ENCODE assay signal across 25 mouse cellular contexts in genomic region chr9:50498815-50499214, GRCm38 (mm10). TPM values are rescaled to one million over a fixed set of nuclear protein-coding genes. Genes with fewer than 3 reads are reported as not detected.
DNase-seq lines count a peak whose midpoint lies in the region; ATAC-seq lines count a peak whose summit lies in the region.
"Had no signal": no experiment of that assay in that cellular context is flagged by ENCODE, and none has a peak within 500 bp of the region (broad histone marks: within the 10 kb centered on the region; RNA-seq: fewer than 3 reads in every experiment).

No protein-coding gene starts in this region.

- no peak for ATAC-seq in liver, embryonic 16.5 days (ENCODE audit: low read depth)
- ATAC-seq in liver, embryonic 11.5 days (replicated peaks; ENCODE audit: low FRiP score): no peak
- peak; percentile 44 for ATAC-seq in granulocyte monocyte progenitor cell, adult 5-6 weeks (replicated peaks; ENCODE audit: poor library complexity, severe bottlenecking)
- ATAC-seq in monocyte, adult 5-6 weeks (replicated peaks; ENCODE audit: insufficient number of reproducible peaks, low FRiP score, low TSS enrichment, poor library complexity, severe bottlenecking): peak; percentile 79
- ATAC-seq in forebrain, embryonic 14.5 days: no peak
- ATAC-seq in kidney, embryonic 14.5 days (ENCODE audit: low FRiP score, low TSS enrichment): no peak
- ATAC-seq: forebrain, embryonic 15.5 days; intestine, embryonic 15.5 days had no signal

- H3K27me3 ChIP-seq in liver, embryonic 16.5 days (ENCODE audit: control insufficient read depth, insufficient read depth, low read depth, low read length): no peaks in the 10 kb centered on the region
- H3K27me3 ChIP-seq in liver, embryonic 11.5 days (replicated peaks; ENCODE audit: control insufficient read depth, insufficient read depth, low read length): no peaks in the 10 kb centered on the region
- no peaks in the 10 kb centered on the region for H3K27me3 ChIP-seq in forebrain, embryonic 14.5 days (replicated peaks; ENCODE audit: control insufficient read depth, insufficient read depth, low read length)
- H3K27me3 ChIP-seq in kidney, embryonic 14.5 days (ENCODE audit: control insufficient read depth, insufficient read depth, low read length): no peaks in the 10 kb centered on the region
- H3K27me3 ChIP-seq: forebrain, embryonic 15.5 days; hindbrain, embryonic 15.5 days; intestine, embryonic 15.5 days; limb, embryonic 13.5 days had no signal

- H3K9me3 ChIP-seq in liver, embryonic 16.5 days (replicated peaks; ENCODE audit: control insufficient read depth, low read length): no peaks in the 10 kb centered on the region
- H3K9me3 ChIP-seq in liver, embryonic 11.5 days (ENCODE audit: control insufficient read depth, low read length): no peaks in the 10 kb centered on the region
- no peaks in the 10 kb centered on the region for H3K9me3 ChIP-seq in forebrain, embryonic 14.5 days (replicated peaks; ENCODE audit: control insufficient read depth, low read length)
- H3K9me3 ChIP-seq in kidney, embryonic 14.5 days (ENCODE audit: control insufficient read depth, low read length): no peaks in the 10 kb centered on the region
- H3K9me3 ChIP-seq: forebrain, embryonic 15.5 days; hindbrain, embryonic 15.5 days; intestine, embryonic 15.5 days; limb, embryonic 13.5 days had no signal

- no peak for DNase-seq in liver, embryonic 11.5 days (ENCODE audit: low spot score)
- peak; percentile 14 for DNase-seq in CD4-positive, CD25-positive, alpha-beta regulatory T cell, adult 2 months (ENCODE audit: low read depth, low spot score)
- no peak for DNase-seq in left cerebral cortex, postnatal 36 days (ENCODE audit: low spot score in 2 of 2)
- no peak for DNase-seq in forebrain, embryonic 14.5 days (ENCODE audit: low spot score)
- DNase-seq: adrenal gland, postnatal 10 days; cerebellum, adult 8-10 months; cerebellum, postnatal 36 days; gastrocnemius, postnatal 10 days; heart, adult 2 months; kidney, adult 8-10 months; lung, postnatal 4 days; right cerebral cortex, postnatal 14 days had no signal

- H3K4me1 ChIP-seq in liver, embryonic 16.5 days (ENCODE audit: control insufficient read depth, low read depth, low read length): peaks cover 5% of the 10 kb centered on the region
- peaks cover 32% of the 10 kb centered on the region for H3K4me1 ChIP-seq in liver, embryonic 11.5 days (replicated peaks; ENCODE audit: control insufficient read depth, insufficient read depth, low read length)
- H3K4me1 ChIP-seq in forebrain, embryonic 14.5 days (ENCODE audit: control insufficient read depth, insufficient read depth, low read length): peaks cover 5% of the 10 kb centered on the region; the same call in 1 of the 2 replicates
- H3K4me1 ChIP-seq in kidney, embryonic 14.5 days (ENCODE audit: control insufficient read depth, insufficient read depth, low read length): no peaks in the 10 kb centered on the region; the same call in none of the 2 replicates
- H3K4me1 ChIP-seq: forebrain, embryonic 15.5 days; limb, embryonic 13.5 days had no signal

- H3K9ac ChIP-seq in liver, embryonic 16.5 days (ENCODE audit: low read depth, low read length): no peak overlapping the region
- no peak overlapping the region for H3K9ac ChIP-seq in liver, embryonic 11.5 days (ENCODE audit: low read depth, low read length)
- no peak overlapping the region for H3K9ac ChIP-seq in forebrain, embryonic 14.5 days (ENCODE audit: low read length)
- H3K9ac ChIP-seq in kidney, embryonic 14.5 days (ENCODE audit: low read depth, low read length): no peak overlapping the region
- H3K9ac ChIP-seq: forebrain, embryonic 15.5 days; hindbrain, embryonic 15.5 days; intestine, embryonic 15.5 days; limb, embryonic 13.5 days; liver, embryonic 14.5 days had no signal

- WGBS in liver, embryonic 16.5 days (ENCODE audit: insufficient replicate concordance): 55% methylated on average over 16 of the region's 16 CpGs
- 71% methylated on average over 16 of the region's 16 CpGs for WGBS in liver, embryonic 11.5 days
- 84% methylated on average over 16 of the region's 16 CpGs for WGBS in forebrain, embryonic 14.5 days
- 85% methylated on average over 16 of the region's 16 CpGs for WGBS in kidney, embryonic 14.5 days

- intact Hi-C loops in left cerebral cortex, postnatal 36 days (cut with DNase I): no loop called here

- H3K4me3 ChIP-seq in liver, embryonic 16.5 days (ENCODE audit: low read depth, low read length): no peak overlapping the region
- no peak overlapping the region for H3K4me3 ChIP-seq in liver, embryonic 11.5 days (ENCODE audit: low read depth, low read length)
- no peak overlapping the region for H3K4me3 ChIP-seq in forebrain, embryonic 14.5 days (ENCODE audit: low read depth, low read length)
- no peak overlapping the region for H3K4me3 ChIP-seq in kidney, embryonic 14.5 days (ENCODE audit: low read length)
- H3K4me3 ChIP-seq: forebrain, embryonic 15.5 days; heart, adult 2 months; hindbrain, embryonic 15.5 days; intestine, embryonic 15.5 days; layer of hippocampus, adult 2 months; limb, embryonic 13.5 days had no signal

- H3K4me2 ChIP-seq in liver, embryonic 16.5 days (ENCODE audit: low read depth, low read length): peak overlapping the region; percentile 33; the same call in 1 of the 2 replicates
- H3K4me2 ChIP-seq in liver, embryonic 11.5 days: no peak overlapping the region
- no peak overlapping the region for H3K4me2 ChIP-seq in forebrain, embryonic 14.5 days (ENCODE audit: low read length)
- H3K4me2 ChIP-seq in kidney, embryonic 14.5 days (replicated peaks; ENCODE audit: low read depth, low read length): no peak overlapping the region
- H3K4me2 ChIP-seq: forebrain, embryonic 15.5 days; hindbrain, embryonic 15.5 days; intestine, embryonic 15.5 days; limb, embryonic 13.5 days; midbrain, embryonic 11.5 days had no signal

- H3K36me3 ChIP-seq in liver, embryonic 16.5 days (ENCODE audit: control insufficient read depth, insufficient read depth): no peaks in the 10 kb centered on the region
- H3K36me3 ChIP-seq in liver, embryonic 11.5 days (ENCODE audit: control insufficient read depth, insufficient read depth, low read length): no peaks in the 10 kb centered on the region
- H3K36me3 ChIP-seq in forebrain, embryonic 14.5 days (ENCODE audit: control insufficient read depth, insufficient read depth, low read length): no peaks in the 10 kb centered on the region
- H3K36me3 ChIP-seq in kidney, embryonic 14.5 days (ENCODE audit: control insufficient read depth, insufficient read depth, low read length): no peaks in the 10 kb centered on the region
- H3K36me3 ChIP-seq: forebrain, embryonic 15.5 days; hindbrain, embryonic 15.5 days; intestine, embryonic 15.5 days; limb, embryonic 13.5 days had no signal

- H3K27ac ChIP-seq in liver, embryonic 16.5 days (ENCODE audit: low read length): no peak overlapping the region
- H3K27ac ChIP-seq in liver, embryonic 11.5 days (ENCODE audit: low read depth, low read length): no peak overlapping the region
- H3K27ac ChIP-seq in forebrain, embryonic 14.5 days (ENCODE audit: low read depth, low read length): no peak overlapping the region
- no peak overlapping the region for H3K27ac ChIP-seq in kidney, embryonic 14.5 days (ENCODE audit: low read depth, low read length)
- H3K27ac ChIP-seq: forebrain, embryonic 15.5 days; heart, adult 2 months; hindbrain, embryonic 15.5 days; intestine, embryonic 15.5 days; layer of hippocampus, adult 2 months; limb, embryonic 13.5 days; liver, embryonic 14.5 days had no signal

RNA-seq across cellular contexts. Expression of gene Plet1, which starts 4.5 kb away (rescaled TPM):
- polyA plus RNA-seq in liver, embryonic 16.5 days (2015; fragmentation: Nextera tagmentation; extraction: Ambion mirVana): 0.27 and 0.51 TPM in 2 replicates
- 0.53 and 0.55 TPM in 2 replicates for polyA plus RNA-seq in liver, embryonic 11.5 days (2014; fragmentation: Nextera tagmentation; extraction: Ambion mirVana)
- 5.2 TPM in 1 of 2 replicates, not detected in the other for total RNA-seq in granulocyte monocyte progenitor cell, adult 5-6 weeks (2014; fragmentation: Nextera tagmentation)
- total RNA-seq in granulocyte monocyte progenitor cell, adult 5-6 weeks (2017): not detected in 2 replicates
- not detected in 3 replicates for total RNA-seq in monocyte, adult 5-6 weeks (2017)
- not detected for total RNA-seq in left cerebral cortex, postnatal 36 days (2021)
- 0.27 and 0.30 TPM in 2 replicates for polyA plus RNA-seq in forebrain, embryonic 14.5 days (2014; fragmentation: Nextera tagmentation; extraction: Ambion mirVana)
- 32.1 and 36.7 TPM in 2 replicates for polyA plus RNA-seq in kidney, embryonic 14.5 days (2014; fragmentation: Nextera tagmentation; extraction: Ambion mirVana)
- total RNA-seq: gastrocnemius, postnatal 10 days; layer of hippocampus, adult 2 months; left cerebral cortex, postnatal 14 days had no signal
- polyA plus RNA-seq: forebrain, embryonic 15.5 days had no signal

RNA-seq across cellular contexts. Expression of gene Pts, which starts 29.7 kb away (rescaled TPM):
- polyA plus RNA-seq in liver, embryonic 16.5 days (2015; fragmentation: Nextera tagmentation; extraction: Ambion mirVana): 30.1 and 30.5 TPM in 2 replicates
- polyA plus RNA-seq in liver, embryonic 11.5 days (2014; fragmentation: Nextera tagmentation; extraction: Ambion mirVana): 69.4 and 70.1 TPM in 2 replicates
- 107 and 145 TPM in 2 replicates for total RNA-seq in granulocyte monocyte progenitor cell, adult 5-6 weeks (2014; fragmentation: Nextera tagmentation)
- total RNA-seq in granulocyte monocyte progenitor cell, adult 5-6 weeks (2017): 77.5 and 108 TPM in 2 replicates
- 81.1 to 126 TPM (median 108 TPM) in 3 replicates for total RNA-seq in monocyte, adult 5-6 weeks (2017)
- total RNA-seq in left cerebral cortex, postnatal 36 days (2021): 10 to 100 TPM; 33.4 to 34.0 TPM
- 87.3 and 94.5 TPM in 2 replicates for polyA plus RNA-seq in forebrain, embryonic 14.5 days (2014; fragmentation: Nextera tagmentation; extraction: Ambion mirVana)
- 85.3 and 89.4 TPM in 2 replicates for polyA plus RNA-seq in kidney, embryonic 14.5 days (2014; fragmentation: Nextera tagmentation; extraction: Ambion mirVana)

RNA-seq across cellular contexts. Expression of gene Il18, which starts 55.8 kb away (rescaled TPM):
- polyA plus RNA-seq in liver, embryonic 16.5 days (2015; fragmentation: Nextera tagmentation; extraction: Ambion mirVana): 12.0 and 13.3 TPM in 2 replicates
- 3.0 and 3.4 TPM in 2 replicates for polyA plus RNA-seq in liver, embryonic 11.5 days (2014; fragmentation: Nextera tagmentation; extraction: Ambion mirVana)
- total RNA-seq in granulocyte monocyte progenitor cell, adult 5-6 weeks (2014; fragmentation: Nextera tagmentation): 1.0 and 4.5 TPM in 2 replicates
- total RNA-seq in granulocyte monocyte progenitor cell, adult 5-6 weeks (2017): 2.6 and 4.2 TPM in 2 replicates
- total RNA-seq in monocyte, adult 5-6 weeks (2017): 8.6 to 26.9 TPM (median 10.2 TPM) in 3 replicates
- 10 to 100 TPM; 24.7 to 26.7 TPM for total RNA-seq in left cerebral cortex, postnatal 36 days (2021)
- 17.8 and 18.4 TPM in 2 replicates for polyA plus RNA-seq in forebrain, embryonic 14.5 days (2014; fragmentation: Nextera tagmentation; extraction: Ambion mirVana)
- polyA plus RNA-seq in kidney, embryonic 14.5 days (2014; fragmentation: Nextera tagmentation; extraction: Ambion mirVana): 0.88 and 1.2 TPM in 2 replicates
- total RNA-seq: MEL had no signal

RNA-seq across cellular contexts. Expression of gene Bco2, which starts 56.2 kb away (rescaled TPM):
- 0.50 and 0.87 TPM in 2 replicates for polyA plus RNA-seq in liver, embryonic 16.5 days (2015; fragmentation: Nextera tagmentation; extraction: Ambion mirVana)
- polyA plus RNA-seq in liver, embryonic 11.5 days (2014; fragmentation: Nextera tagmentation; extraction: Ambion mirVana): 0.22 and 0.27 TPM in 2 replicates
- total RNA-seq in granulocyte monocyte progenitor cell, adult 5-6 weeks (2014; fragmentation: Nextera tagmentation): not detected in 2 replicates
- total RNA-seq in granulocyte monocyte progenitor cell, adult 5-6 weeks (2017): 0.62 and 1.0 TPM in 2 replicates
- 1.1 to 1.9 TPM (median 1.5 TPM) in 3 replicates for total RNA-seq in monocyte, adult 5-6 weeks (2017)
- total RNA-seq in left cerebral cortex, postnatal 36 days (2021): 1 to 10 TPM; 2.7 to 3.1 TPM
- 0.60 and 0.63 TPM in 2 replicates for polyA plus RNA-seq in forebrain, embryonic 14.5 days (2014; fragmentation: Nextera tagmentation; extraction: Ambion mirVana)
- polyA plus RNA-seq in kidney, embryonic 14.5 days (2014; fragmentation: Nextera tagmentation; extraction: Ambion mirVana): 0.16 TPM in 1 of 2 replicates, not detected in the other
- total RNA-seq: MEL had no signal

Comparison
In these comparisons a context has a peak if more than half of its experiments do, and no peak if none do; other contexts are left out.
1. ATAC-seq: peak in granulocyte monocyte progenitor cell, adult 5-6 weeks (single experiment) and monocyte, adult 5-6 weeks (single experiment); none in liver, embryonic 16.5 days (single experiment), liver, embryonic 11.5 days (single experiment), forebrain, embryonic 14.5 days (single experiment) and kidney, embryonic 14.5 days (single experiment).
2. RNA of gene Plet1, which starts 4.5 kb away (polyA plus RNA-seq): 32.1 to 36.7 TPM in kidney, embryonic 14.5 days; 0.53 to 0.55 TPM in liver, embryonic 11.5 days, 0.27 to 0.51 TPM in liver, embryonic 16.5 days and 0.27 to 0.30 TPM in forebrain, embryonic 14.5 days; every median in the first group is over 10 times any median in the second.